Mouse (Mus musculus): ENCODE results near the gene Ifnl3.

GRCm38 (mm10) chr7:28482854-28483253, 39.8 kb upstream of the Ifnl3 start:
- TF ChIP-seq CTCF (IDR thresholded peaks at IDR 0.05 in 2 of 3, conservative IDR thresholded peaks at IDR 0.05 in 1 of 3; ENCODE audit: control insufficient read depth in 1 of 3, insufficient read depth in 1 of 3, low read depth in 2 of 3, low read length in 3 of 3, poor library complexity in 1 of 3, severe bottlenecking in 1 of 3): no peak
- no peak for TF ChIP-seq GATA1 (IDR thresholded peaks at IDR 0.05; ENCODE audit: low read depth, low read length)
- TF ChIP-seq MXI1 (IDR thresholded peaks at IDR 0.05; ENCODE audit: low read depth, low read length): no peak
- TF ChIP-seq MAZ (IDR thresholded peaks at IDR 0.05; ENCODE audit: low read depth, low read length): no peak
- no peak for TF ChIP-seq MYC (IDR thresholded peaks at IDR 0.05; ENCODE audit: low read depth, low read length)

All from MEL (cell line).